Mouse (Mus musculus) gastrocnemius, postnatal 4 days (tissue): ENCODE measurements around the gene Krtdap. TPM values are rescaled to one million over a fixed set of nuclear protein-coding genes. Genes with fewer than 3 reads are reported as not detected.

Experiments
- DNase-seq, 2 experiments: peaks; one replicate each; pipeline ENCODE4 v3.0.0; 2021 to 2022; ENCODE audit warnings: low spot score in 2 of 2, mixed read lengths in 2 of 2
- total RNA-seq, 2 experiments: library from RNA; stranded (reverse); gene quantifications; 2 replicates each; pipeline ENCODE4 v1.2.3; 2021

The Krtdap gene
- total RNA-seq, 2 experiments from 2014 or later = 13.2 to 13.9 TPM

- DNase-seq = no peak
Measured at GRCm38 (mm10) chr7:30837277-30837676, 49.6 kb downstream of the Krtdap start.

GRCm38 (mm10) chr7:30840306-30840705 is 52.6 kb downstream of the Krtdap start:
- no peak for DNase-seq

Other genes starting within 250 kb of the Krtdap start
- 100 to 1,000 TPM; 182 to 186 TPM for gene Hspb6, start 235.7 kb upstream of the Krtdap start, total RNA-seq
- 10 to 100 TPM; 10.1 to 10.4 TPM for gene Proser3, start 235.6 kb upstream of the Krtdap start, total RNA-seq
- gene Lin37, start 228.1 kb upstream of the Krtdap start, total RNA-seq = 10 to 100 TPM; 17.3 to 18.6 TPM
- 10 to 100 TPM; 55.6 to 62.4 TPM for gene U2af1l4, start 224.6 kb upstream of the Krtdap start, total RNA-seq
- gene Gm49396, start 224.6 kb upstream of the Krtdap start, total RNA-seq = 1 to 10 TPM; 2.6 to 2.9 TPM
- gene Psenen, start 224.3 kb upstream of the Krtdap start, total RNA-seq = 100 to 1,000 TPM in 1 of 2 experiments, 10 to 100 TPM in 1; 87.0 to 103 TPM
- gene Igflr1, start 222.5 kb upstream of the Krtdap start, total RNA-seq = 1 to 10 TPM; 1.5 to 1.7 TPM
- 10 to 100 TPM; 34.0 to 34.2 TPM for gene Kmt2b, start 199.2 kb upstream of the Krtdap start, total RNA-seq
- not detected for gene Zbtb32, start 189.0 kb upstream of the Krtdap start, total RNA-seq
- under 1 TPM; 0.32 to 0.67 TPM for gene Upk1a, start 175.0 kb upstream of the Krtdap start, total RNA-seq
- 1,000 to 10,000 TPM; 1,025 to 1,032 TPM for gene Cox6b1, start 161.7 kb upstream of the Krtdap start, total RNA-seq
- gene Etv2, start 152.0 kb upstream of the Krtdap start, total RNA-seq = not detected
- 10 to 100 TPM; 54.6 to 56.2 TPM for gene Rbm42, start 137.6 kb upstream of the Krtdap start, total RNA-seq
- gene Haus5, start 122.9 kb upstream of the Krtdap start, total RNA-seq = 10 to 100 TPM in 1 of 2 experiments, 1 to 10 TPM in 1; 7.1 to 10.4 TPM
- not detected for gene Pmis2, start 116.3 kb upstream of the Krtdap start, total RNA-seq
- gene 2200002J24Rik, start 89.0 kb upstream of the Krtdap start, total RNA-seq = not detected
- not detected for gene Atp4a, start 75.7 kb upstream of the Krtdap start, total RNA-seq
- 100 to 1,000 TPM; 144 to 145 TPM for gene Tmem147, start 58.4 kb upstream of the Krtdap start, total RNA-seq
- gene Gapdhs, start 44.2 kb upstream of the Krtdap start, total RNA-seq = not detected
- gene Sbsn, start 36.4 kb upstream of the Krtdap start, total RNA-seq = 1 to 10 TPM; 4.1 to 4.6 TPM
- 1 to 10 TPM in 1 of 2 experiments, under 1 TPM in 1; 0.86 to 1.2 TPM for gene Dmkn, start 24.1 kb upstream of the Krtdap start, total RNA-seq
- 1 to 10 TPM; 1.8 to 2.5 TPM for gene Ffar2, start 35.9 kb downstream of the Krtdap start, total RNA-seq
- gene Ffar3, start 68.3 kb downstream of the Krtdap start, total RNA-seq = not detected
- gene Ffar1, start 73.7 kb downstream of the Krtdap start, total RNA-seq = not detected
- under 1 TPM; 0.54 to 0.81 TPM for gene Cd22, start 92.4 kb downstream of the Krtdap start, total RNA-seq
- 10 to 100 TPM; 11.8 to 12.3 TPM for gene Mag, start 127.0 kb downstream of the Krtdap start, total RNA-seq
- not detected for gene Hamp2, start 136.8 kb downstream of the Krtdap start, total RNA-seq
- gene Hamp, start 156.1 kb downstream of the Krtdap start, total RNA-seq = under 1 TPM in 1 of 2 experiments, not detected in 1; 0.78 TPM
- 10 to 100 TPM; 79.3 to 80.5 TPM for gene Usf2, start 168.9 kb downstream of the Krtdap start, total RNA-seq
- under 1 TPM; 0.74 to 0.75 TPM for gene Lsr, start 185.6 kb downstream of the Krtdap start, total RNA-seq
- gene Fam187b, start 185.9 kb downstream of the Krtdap start, total RNA-seq = under 1 TPM in 1 of 2 experiments, not detected in 1; 0.20 TPM